Mouse (Mus musculus) thymus, adult 2 months (tissue): ENCODE data around the gene Gm5148.

Source experiments
- CTCF ChIP-seq: fragments of 200-500 bp; IDR thresholded peaks from 2 replicates; pipeline ENCODE4 v1.5.1; 2012; ENCODE audit warnings: mild to moderate bottlenecking, control low read depth, low read length, moderate library complexity, borderline replicate concordance; ENCODE audit not compliant: control insufficient read depth, poor library complexity, insufficient read depth; ENCODE audit errors: extremely low read depth
- POLR2A ChIP-seq: fragments of 200-500 bp; IDR thresholded peaks from 2 replicates; pipeline ENCODE4 v1.6.1; 2012; ENCODE audit warnings: mild to moderate bottlenecking, low read length, control low read depth, moderate library complexity; ENCODE audit not compliant: control insufficient read depth, poor library complexity, insufficient read depth; ENCODE audit errors: extremely low read depth

DNA sequence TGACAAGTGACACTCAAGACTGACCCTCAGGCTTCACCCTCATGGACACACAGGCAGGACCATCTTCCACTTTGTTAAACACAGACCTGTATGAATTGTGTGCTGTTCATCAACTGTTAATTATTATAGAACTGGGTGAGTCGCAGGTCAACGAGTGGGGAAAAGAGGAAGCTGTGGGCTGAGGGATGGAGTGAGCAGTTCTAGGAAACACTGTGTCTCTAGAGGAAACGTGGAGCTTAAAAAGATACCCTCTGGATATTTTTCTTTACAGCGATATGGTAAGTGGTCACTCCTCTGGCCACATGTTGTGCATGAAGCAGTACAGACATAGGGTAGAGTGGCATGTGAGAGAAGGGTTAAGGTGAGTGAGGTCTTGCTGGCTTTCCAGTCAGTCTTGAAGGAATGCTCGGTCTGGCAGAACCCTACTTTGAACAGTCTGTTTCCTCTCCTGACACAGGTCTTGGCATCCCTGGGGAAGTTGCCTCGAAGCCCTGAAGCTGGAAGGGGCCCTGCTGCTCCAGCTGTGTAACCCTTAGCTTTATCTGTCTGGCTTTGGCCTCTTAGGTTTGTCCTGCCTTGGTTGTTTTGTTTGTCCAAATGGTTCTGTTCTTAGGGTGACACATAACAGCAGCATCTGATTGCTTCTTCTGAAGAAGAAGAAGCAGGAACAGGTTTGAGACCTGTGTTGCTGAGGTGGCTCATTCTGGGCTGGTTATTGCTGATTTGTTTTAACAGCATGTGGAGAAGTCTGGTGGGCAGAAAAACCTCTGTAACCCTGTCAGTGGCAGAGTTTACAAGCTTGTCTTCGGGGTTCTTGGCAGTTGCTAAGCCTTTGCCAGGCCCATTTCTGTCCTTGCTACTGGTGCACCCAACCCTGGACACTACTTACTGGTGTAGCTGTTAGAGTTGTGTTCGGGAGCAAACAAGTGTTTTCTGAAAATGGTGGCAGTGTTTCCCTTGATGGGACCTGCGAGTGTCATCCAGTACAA lies 4.1 kb upstream of the Gm5148 start:
- TF ChIP-seq CTCF (no peak), POLR2A (no peak)
